Mouse (Mus musculus) heart, adult 8-10 months (tissue): Measurements from ENCODE around the gene Supt5. TPM values are rescaled to one million over a fixed set of nuclear protein-coding genes. Genes with fewer than 3 reads are reported as not detected.

Experiments used
- DNase-seq: peaks from one replicate; pipeline ENCODE4 v3.0.0; 2022; ENCODE audit warnings: low spot score
- total RNA-seq, 4 experiments: library from RNA; stranded (reverse); gene quantifications; 2 replicates each; pipeline ENCODE4 v1.2.4; 2022

Gene Supt5
- total RNA-seq, 4 experiments from 2014 or later: 56.0 to 63.2 (median 57.6) TPM

DNA sequence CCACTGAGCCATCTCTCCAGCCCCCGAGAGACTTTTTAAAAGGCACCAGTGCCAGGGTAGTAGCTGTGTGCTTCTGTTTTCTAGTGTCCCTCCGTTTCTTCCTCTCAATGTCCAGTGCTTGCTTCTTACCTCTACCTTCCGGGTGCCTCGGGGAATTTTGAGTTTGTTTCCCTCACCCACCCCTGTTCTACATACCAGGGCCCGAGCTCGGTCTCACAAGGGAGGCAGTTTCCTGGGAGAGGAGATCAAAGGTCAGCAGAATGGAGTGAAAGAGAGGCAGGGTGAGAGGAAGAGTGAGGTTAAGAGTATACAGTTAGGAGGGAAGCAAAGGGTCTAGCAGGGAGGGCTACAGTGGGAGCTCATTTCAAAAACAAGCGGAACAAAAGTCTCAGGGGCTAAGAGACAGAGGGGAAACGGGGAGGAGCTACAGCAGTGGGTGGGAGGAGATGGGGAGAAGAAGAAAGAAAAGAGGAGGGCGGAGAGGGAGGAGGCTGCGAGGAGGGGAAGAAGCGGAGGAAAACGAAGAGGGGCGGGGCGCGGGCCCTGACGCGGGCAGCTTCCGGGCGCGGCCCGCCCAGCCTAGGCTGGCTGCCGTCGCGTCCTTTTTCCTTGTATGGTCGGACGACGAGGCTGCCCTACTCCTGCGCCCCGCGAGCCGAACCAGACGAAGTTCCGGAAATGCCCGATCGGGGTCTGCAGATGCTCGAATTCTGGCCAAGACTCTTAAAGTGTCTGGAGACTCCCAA is 36.8 kb upstream of the Supt5 start:
- DNase-seq: peak; percentile 92

DNA sequence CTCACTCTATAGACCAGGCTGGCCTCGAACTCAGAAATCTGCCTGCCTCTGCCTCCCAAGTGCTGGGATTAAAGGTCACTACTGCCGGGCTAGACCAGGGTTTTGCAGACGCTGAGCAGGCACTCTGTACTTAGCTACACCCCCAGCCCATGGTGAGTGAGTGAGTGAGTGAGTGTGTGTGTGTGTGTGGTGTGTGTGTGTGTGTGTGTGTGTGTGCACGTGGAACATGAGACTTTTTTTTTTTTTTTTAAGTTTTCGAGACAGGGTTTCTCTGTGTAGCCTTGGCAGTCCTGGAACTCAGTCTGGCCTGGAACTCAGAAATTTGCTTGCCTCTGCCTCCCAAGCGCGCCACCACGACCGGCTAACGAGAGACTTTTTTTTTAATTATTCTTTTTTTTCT is 36.1 kb upstream of the Supt5 start:
- DNase-seq: no peak

DNA sequence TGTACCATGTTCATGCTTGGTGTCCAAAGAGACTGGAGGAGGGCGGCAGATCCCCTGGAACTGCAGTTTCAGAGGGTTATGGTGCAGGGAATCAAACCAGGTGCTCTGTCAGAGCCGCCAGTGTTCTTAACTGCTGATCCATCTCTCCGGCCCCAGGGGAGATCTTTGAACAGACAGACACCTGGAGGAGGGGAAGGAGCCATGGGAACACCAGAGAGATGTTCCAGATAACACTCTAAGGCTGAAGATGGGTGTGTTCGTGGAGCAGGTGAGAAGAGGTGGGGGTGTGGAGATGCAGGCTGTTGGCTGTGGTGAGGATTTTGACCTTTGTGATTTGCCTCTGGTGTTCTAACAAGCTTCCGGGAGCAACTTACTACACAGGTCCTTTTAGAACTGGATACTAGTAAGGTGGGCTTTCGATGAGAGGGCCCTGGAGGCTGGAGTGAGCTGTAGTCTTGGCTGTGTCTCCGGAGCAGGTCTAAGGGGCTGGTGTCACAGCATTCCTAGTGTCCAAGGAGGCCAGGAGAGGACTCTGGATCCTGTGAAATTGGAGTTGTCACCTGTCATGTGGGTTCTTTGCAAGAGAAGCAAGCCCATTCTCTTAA is 35.4 kb upstream of the Supt5 start:
- no peak for DNase-seq

DNA sequence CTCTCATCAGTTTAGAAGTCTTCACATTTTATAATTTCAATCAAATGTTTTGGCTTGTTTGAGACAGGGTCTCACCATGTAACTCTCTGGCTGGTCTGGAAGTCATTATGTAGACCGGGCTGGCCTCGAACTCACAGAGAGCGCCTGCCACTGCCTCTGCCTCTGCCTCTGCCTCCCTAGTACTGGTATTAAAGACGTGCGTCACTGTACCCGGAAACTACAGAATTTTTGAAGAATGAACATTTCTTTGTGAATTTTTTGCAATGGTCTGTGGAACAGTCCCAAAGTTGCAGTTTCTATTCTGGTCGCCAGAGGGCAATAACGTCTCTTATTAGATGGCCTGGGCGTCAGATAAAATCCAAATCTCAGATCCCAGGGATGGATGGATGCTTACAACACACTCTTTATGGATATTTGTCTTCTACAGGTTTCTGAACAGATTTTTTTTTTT is 34.6 kb upstream of the Supt5 start:
- peak; percentile 91 for DNase-seq

DNA sequence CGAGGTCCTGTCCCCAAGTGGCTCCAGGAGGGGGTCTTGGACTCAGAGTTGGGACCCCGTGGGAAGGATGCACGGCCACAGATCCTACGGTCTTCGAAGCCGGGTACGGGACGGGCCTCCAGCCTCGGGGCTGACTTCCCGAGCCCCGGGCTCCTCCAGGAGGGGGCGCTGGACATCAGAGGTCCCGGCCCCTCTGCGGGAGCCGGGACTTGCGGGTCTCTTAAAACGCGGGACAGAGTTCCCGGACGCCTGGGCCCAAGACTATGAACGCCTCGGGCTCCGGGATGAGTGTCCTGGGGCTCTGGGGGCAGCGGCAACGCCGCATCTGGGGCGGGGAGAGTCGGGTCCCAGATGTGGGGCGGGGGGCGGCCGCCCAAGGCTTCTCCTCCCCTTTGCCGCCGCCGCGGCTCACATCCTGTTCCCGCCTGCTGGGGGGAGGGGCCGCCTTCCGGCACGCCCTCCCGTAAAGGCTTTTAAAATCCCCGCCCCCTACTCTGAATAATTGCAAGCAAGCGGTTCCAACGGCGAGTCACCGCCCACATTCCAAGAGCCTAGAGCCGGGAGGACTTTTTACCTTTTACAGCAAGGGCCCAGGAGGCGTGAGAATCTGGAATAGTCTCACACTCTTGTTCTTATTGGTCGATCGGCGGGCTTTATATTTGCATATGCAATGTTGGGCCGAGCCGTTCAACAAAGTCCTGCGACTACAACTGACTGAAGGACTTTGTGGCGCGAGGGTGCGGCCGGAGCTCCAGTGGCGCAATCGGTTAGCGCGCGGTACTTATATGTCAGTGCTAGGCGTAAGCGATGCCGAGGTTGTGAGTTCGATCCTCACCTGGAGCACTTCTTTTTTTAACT is 33.9 kb upstream of the Supt5 start, which contains the start of gene Plekhg2:
Gene Plekhg2, minus strand, starts transcription at position 349 of the 858 bp plus-strand sequence.
- DNase-seq: peak; percentile 99

DNA sequence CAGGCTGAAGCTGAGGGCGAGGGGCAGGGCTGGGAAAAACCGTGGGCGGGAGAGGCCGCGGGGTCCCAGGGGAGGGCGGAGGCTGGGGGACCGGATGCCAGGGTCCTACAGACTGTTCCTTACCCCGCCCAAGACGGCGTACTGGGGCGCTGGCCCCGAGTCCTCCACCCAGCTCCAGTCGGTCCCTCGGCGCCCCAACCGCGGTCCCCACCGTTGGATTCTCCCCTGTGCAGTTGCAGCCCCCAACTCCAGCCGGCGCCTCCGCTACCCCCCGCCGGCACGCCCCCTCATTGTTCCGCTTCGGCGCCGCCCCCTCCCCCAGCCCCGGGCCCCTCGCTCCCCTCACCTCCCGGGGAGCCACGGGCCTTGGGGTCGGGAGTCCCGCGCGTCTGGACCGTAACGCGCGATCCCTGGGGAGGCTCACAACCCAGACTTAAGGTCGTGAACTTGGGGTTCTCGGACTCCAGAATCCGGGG is 33.0 kb upstream of the Supt5 start:
- DNase-seq: peak; percentile 76

DNA sequence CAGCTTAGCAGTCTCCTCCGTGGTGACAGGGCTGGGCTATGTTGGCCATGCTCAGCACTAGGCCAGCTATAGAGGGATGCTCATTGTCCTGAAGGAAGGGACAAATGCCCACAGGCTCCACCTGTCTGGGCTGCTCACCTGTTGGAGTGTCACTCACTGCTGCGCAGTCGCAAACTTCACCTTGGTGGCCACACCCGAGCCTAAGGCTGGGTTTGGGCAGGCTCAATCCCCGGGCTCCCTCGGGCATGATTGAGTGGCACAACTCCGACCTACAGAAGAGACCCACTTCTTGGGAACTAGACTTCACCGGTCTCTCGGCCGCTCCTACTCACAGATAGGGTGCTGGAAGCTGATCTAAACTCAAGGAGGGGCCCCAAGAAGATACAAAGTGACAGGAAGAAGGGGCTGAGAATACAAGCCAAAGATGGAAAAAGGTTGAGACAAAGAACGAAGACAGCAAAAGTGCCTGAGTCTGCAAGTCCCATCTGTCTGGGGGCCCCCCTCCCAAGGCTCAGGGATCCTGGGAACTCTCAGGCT is 32.5 kb upstream of the Supt5 start:
- no peak for DNase-seq

DNA sequence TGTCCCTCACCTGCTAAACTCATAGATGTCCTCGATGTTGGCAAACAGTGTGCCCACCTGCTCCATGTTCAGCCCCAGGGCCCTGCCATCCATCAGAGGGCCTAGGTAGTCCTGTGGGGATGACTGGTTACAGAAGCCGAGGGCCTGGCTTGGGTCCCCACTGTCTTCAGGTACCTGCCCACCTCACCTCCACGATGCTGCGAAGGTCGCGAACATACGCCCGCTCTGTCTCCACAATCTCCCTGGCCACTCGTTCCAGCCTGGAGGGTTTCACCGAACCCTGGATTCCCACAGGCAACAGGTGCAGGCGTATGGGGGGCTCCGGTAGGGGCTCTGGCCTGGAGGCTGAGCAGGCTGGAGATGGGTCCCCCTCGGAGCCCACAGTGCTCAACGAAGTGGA is 31.5 kb upstream of the Supt5 start:
- DNase-seq: no peak

DNA sequence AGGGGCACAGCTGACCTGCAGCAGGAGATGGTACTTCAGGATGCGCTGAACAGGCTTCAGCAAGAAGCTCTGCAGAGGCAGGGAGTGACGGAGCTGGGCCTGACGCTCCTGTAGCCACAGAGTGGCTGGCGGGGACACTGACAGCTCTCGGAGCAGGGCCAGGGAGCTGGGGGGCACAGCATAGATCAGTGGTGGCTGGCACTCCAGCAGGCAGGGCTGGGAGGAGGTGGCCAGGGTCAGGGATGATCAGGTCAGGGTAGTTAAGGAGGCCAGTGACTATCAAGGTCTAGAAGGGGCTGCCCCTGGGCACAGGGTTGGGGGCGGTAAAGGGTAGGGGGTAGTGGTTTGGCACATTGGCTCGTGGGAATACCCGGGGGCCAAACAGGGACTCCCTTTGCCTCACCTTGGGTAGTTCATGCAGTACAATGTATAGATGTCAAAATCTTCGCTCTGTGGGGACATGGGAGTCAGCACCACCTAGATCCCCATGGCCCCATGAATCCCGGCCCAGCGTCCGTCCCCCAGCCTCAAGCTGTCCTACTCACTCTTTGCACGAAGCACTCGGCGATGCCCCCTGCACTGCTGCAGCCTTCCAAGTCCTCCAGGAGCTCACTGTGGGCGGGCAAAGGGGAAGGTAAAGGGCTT is 29.9 kb upstream of the Supt5 start:
- no peak for DNase-seq

DNA sequence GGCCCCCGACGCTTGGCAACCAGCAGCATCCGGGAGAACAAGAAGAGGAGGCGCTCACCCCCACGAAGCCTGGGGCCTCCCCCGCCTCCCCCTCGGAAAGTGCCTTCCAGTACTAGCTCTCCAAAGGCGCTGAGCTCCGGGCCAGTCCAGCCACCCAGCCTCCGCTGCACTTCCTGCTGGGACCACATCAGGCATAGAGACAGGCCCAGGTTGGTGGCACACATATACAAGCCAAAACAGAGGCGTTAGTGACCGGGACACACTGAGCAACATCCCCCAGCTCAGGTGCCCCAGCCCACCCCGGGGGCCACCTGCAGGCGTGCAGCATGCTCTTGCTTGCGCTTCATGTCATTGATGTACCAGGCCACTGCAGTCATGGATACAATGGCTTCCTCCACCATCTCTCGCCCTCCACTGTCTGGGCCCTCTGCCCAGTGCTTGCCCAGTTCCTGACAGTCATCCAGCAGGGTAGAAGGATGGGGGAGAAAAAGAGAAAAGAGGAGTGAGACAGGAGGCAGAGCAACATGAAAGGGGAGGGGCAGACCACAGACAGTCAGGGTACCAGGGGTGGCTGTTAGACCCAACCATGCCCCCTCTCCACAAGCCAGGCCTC is 29.2 kb upstream of the Supt5 start:
- no peak for DNase-seq

DNA sequence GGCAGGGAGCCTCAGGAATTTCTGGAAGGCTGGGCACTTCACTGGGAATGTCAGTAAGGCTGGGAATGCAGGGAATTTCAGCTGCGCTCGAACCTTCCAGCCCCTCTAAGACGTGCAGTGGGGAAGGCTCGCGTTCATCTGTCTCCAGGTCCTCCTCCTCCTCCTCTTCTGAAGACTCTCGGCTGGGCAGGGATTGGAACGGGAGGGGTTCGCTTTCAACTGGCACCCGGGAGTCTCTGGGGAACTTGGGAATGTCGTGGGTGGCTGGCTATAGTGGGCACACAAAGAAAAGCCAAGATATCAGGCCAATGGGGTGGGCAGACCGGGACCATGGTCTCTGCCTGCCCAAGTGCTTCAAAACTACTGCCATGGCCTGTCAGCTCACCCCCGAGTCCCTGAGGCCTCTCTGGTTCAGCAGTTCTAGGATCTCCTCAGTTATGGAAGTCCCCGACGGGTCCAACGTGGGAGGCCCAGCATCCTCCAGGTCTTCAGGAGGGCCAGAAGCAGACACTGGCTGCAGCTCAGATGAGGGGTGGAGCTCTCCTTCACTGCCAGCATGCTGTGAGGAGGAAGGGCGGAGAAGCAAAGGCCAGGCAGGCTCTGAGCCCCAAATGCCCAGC is 24.0 kb upstream of the Supt5 start:
- no peak for DNase-seq

DNA sequence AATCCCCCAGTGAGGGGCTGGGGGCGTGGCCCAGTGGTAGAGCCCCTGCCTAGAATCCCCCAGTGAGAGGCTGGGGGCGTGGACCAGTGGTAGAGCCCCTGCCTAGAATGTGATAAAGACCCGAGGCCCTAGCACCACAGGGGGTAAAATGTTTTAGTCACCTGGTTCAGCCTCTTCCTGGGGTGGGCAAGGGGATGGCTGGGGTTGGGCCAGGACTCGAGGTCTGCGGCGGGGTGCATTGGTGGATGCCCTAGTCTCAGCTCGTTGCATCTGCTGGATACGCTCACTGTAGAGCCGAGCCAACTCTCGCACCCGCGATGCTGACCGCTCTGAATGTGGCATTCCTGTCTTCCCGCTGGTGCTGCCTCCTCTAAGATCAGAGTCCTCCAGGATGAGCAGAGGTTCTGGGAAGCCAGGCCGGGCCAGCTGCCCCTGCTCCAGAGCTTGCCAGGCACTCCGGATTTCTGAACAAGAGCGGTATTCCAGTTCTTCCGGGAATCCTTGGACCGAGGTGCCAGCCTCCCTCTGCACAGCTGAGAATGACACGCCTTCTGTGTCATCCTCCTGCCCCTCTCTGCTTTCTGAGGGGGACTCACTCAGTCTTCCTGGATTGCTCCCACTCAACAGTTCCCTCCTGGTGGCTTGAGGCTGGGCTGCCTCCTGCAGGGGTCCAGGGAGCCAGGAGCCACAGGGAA is 23.2 kb upstream of the Supt5 start:
- DNase-seq: no peak

DNA sequence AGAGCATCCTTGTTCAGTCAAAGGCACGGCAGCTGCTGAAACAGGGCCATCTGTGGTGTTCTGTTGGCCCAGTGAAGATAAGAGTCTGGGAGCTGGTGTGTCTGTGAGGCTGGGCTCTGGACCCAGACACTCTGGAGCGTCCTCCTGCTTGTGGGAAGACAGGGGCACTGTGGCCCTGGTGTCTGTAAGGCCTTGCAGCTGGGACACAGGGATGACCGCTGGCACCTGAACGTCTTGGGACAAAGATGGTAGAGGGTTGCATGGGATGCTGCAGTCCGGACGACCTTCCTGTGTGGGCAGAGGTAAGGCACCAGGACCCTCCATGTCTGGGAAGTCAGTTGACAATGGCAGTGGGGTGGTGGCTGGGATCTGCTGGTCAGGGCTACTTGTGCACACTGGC is 21.7 kb upstream of the Supt5 start:
- DNase-seq: no peak

DNA sequence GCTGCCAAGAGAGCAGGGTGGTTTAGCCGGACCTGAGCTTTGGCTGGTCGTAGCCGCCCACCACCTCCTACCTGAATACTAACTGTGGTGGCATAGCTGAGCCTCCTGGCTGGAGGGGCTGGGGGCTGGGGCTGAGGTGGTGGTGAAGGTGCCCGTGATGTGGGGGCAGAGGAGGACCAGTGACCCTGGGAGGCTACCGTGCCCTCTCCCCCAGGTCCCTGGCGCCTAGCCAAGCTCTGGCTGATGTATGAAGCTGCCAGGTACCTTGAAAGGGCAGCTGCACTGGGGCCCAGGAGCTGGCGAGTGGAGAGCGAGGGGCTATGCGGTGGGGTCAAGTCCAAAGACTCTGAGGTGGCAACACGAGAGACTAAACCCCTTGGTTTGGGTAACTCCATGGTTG is 21.3 kb upstream of the Supt5 start:
- no peak for DNase-seq

DNA sequence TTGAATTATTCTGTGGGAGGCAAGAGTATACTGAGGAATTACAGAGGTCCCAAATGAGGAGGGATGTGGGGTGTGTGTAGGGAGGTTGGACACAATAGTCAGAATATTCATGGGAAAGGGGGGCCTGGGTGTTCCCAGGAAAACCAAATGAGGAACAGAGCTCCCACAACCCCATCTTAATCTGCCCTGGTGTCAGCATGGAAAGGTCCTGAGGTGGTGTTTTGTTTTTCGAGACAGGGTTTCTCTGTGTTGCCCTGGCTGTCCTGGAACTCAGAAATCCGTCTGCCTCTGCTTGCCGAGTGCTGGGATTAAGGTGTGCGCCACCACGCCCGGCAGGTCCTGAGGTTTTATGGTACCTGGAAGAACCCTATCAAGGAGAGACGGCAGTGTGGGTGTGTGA is 19.9 kb upstream of the Supt5 start:
- no peak for DNase-seq

DNA sequence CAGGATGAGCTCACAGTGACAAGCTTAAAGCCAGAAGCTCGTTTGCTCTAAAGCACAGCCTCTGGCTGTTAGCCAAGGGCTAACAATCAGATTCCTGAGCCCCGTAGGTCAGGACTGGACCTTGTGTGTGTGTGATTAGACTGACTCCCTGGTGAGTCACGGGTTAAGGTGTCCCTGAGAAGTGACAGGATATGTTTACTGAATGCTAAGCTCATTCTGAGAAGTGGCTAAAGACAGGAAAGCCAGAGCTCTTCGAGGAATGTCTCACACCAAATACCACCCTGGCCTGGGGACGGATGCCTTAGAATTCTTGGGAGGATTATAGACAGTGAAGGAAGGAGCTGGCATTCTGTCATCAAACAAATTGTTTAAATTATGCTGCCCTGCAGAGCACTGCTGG is 19.4 kb upstream of the Supt5 start:
- DNase-seq: no peak

DNA sequence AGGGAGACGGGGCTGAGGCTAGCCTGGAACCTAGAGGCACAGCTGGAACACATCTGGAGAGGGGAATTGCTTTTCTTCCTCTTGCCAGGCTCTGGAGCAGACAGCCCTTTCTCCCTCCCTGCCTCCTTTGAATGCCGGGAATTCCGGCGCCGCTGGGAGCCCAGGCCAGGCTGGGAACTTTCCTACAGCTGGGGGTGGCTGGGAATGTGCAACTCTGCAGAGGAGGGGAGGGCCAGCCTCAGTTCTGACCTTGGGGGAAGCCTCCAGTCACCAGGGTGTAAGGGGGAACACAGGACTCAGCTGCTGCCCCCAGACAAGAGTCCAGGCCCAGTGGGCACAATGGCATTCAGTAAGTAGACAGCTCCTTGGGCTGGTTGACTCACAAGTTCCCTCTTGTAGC is 18.4 kb upstream of the Supt5 start:
- peak; percentile 69 for DNase-seq

DNA sequence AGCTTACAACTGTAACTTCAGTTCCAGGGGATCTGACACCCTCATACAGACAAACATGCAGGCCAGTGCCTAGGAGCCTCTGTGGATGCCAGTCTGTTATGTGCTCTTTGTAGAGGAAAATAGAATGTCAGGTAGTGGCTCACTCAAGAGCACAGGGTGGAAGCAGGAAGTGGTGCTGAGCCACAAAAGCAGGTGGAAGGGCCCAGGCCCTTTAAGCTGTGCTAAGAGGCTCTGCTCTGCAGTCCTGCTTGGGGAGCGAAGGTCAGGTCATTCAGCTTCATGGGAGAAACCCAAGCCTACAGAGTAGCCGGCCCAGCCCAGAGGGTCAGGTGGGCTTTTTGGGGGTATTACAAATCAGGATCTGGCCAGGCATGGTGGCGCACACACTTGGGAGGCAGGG is 16.7 kb upstream of the Supt5 start:
- no peak for DNase-seq

DNA sequence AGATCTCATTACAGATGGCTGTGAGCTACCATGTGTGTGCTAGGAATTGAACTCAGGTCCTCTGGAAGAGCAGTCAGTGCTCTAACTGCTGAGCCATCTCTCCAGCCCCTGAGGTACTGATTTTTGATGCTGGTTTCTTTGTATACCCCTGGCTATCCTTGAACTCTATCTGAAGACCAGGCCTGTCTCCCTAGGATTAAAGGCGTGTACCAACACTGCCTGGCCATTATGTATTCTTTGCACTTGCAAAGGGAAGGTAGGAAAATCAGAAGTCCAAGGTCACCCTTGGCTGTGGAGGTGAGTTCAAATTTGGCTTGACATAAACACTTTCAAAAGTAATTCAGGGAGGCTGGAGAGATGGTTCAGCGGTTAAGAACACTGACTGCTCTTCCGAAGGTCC is 16.1 kb upstream of the Supt5 start:
- no peak for DNase-seq

DNA sequence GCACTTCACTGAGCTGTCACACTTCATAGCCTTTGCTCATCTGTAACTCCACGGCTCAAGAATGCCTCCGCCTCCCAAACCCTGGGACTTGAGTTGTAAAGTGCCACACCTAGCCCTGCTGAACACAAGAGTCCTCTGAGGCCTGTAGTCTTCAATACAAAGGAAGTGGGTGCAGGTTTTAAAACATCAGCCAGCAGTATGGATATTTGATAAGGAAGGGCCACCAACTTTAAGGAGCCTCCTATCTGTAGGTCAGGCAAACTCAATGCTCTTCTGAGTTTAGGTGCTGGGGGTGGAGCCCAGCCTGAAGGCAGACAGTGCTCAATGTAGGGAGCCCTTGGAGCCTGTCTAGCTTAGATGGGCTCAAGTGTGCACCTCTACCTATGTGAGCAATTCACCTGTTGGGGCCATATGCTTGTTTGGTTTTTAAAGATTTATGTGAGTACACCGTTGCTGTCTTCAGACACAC is 15.6 kb upstream of the Supt5 start:
- DNase-seq: no peak
